Mouse (Mus musculus): ENCODE results near the gene Elovl2.

DNA sequence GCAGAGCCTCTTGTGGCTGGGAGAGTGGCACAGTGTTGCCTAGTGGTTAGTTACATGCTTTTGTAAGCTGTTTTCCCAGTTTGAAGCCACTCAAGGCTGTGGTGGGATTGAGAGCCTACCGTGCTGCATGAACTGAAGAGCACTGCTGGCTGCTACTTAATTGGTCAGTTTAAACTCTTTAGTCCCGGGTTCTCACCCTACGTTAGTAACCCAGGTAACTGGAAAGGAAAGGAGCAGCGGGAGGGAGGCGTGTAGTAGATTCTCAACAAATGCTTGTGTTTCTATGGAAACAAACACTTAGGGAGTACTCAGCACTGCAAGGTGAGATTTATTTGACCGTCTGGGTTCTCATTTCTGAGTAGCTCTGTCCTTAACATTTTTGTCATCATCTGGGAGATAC is 32.3 kb downstream of the Elovl2 start:
- TF ChIP-seq CTCF (IDR thresholded peaks at IDR 0.05; ENCODE audit: extremely low read depth, insufficient read depth, low read length) (no peak), POLR2A (IDR thresholded peaks at IDR 0.05; ENCODE audit: extremely low read depth, insufficient read depth, low read length) (no peak)

All from cortical plate, adult 2 months (tissue).